In the genomic region with DNA sequence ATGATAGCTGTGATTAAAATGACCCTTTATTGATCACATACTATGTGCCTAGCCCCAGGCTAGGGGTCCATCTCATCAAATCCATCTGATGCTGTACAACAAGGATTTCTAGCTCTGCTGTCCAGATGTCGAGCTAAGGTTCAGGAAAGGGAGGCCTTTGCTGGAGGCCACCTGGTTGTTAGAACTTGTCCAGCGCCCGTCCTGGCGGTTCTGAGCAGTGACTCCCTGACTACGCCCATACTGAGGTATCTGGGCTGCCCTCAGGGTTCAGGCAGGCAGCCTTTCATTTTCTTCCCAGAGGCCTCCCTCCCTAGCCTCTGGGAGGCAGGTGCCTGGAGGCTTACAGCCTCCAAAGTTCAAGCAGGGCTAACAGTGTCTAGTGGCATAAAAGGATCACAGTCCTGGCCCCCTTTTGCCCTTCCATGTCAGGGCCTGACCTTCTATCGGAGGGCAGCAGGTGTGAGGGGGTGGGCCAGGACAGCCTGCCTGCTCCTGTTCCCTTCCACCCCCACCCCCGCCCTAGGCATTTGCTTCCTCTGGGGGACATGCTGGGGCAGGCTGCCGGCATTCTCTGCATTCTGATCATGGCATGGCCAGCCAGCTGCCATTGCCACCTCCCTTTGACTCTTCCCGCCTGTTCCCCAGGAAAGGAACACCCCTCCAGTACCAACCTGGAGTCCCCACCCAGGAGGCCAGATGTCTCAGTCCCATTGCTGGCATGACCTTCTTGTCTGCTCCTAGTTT, we compare ENCODE assay signal across 10 mouse cellular contexts. TPM values are rescaled to one million over a fixed set of nuclear protein-coding genes. Genes with fewer than 3 reads are reported as not detected.
A peak's percentile ranks its signal among the peaks of the same experiment; 100 is the strongest.
DNase-seq lines count a peak whose midpoint lies in the region; ATAC-seq and TF ChIP-seq lines count a peak whose summit lies in the region.
"Had no signal": no experiment of that assay in that cellular context is flagged by ENCODE, and none has a peak within 500 bp of the region (broad histone marks: within the 10 kb centered on the region; RNA-seq: fewer than 3 reads in every experiment).

No protein-coding gene starts in this region.

- WGBS in heart, embryonic 13.5 days, result 42% methylated on average over 9 of the region's 9 CpGs

- no peaks in the 10 kb centered on the region for H3K27me3 ChIP-seq in G1E (ENCODE audit: insufficient read depth, low read length)
- no peaks in the 10 kb centered on the region for H3K27me3 ChIP-seq in heart, embryonic 13.5 days (replicated peaks)

- no peak for ATAC-seq in G1E (ENCODE audit: extremely low read depth, insufficient number of reproducible peaks, low FRiP score, poor library complexity, severe bottlenecking)
- ATAC-seq in heart, embryonic 13.5 days (ENCODE audit: extremely low read depth, insufficient number of reproducible peaks, low FRiP score, low TSS enrichment), result no peak
- no peak for ATAC-seq in megakaryocyte-erythroid progenitor cell, adult 5-6 weeks (replicated peaks; ENCODE audit: low FRiP score, low TSS enrichment, poor library complexity, severe bottlenecking)
- ATAC-seq: CD4-positive, CD25-positive, alpha-beta regulatory T cell, adult 4 months had no signal

- no peak for TF ChIP-seq CTCF in gastrocnemius, adult 2 months (IDR thresholded peaks at IDR 0.05)
- TF ChIP-seq CTCF in G1E (IDR thresholded peaks at IDR 0.05; ENCODE audit: low read depth, low read length), result no peak

- peak overlapping the region; percentile 43 for H3K4me2 ChIP-seq in heart, embryonic 13.5 days

- DNase-seq in gastrocnemius, adult 2 months, result peak; percentile 33
- DNase-seq in gastrocnemius, adult 8-10 months (ENCODE audit: low spot score in 2 of 2), result no peak
- no peak for DNase-seq in G1E (ENCODE audit: low spot score)
- peak; percentile 28 for DNase-seq in mesoderm, embryonic 11.5 days (ENCODE audit: low read depth, low spot score)
- DNase-seq in MN1 (ENCODE audit: low spot score), result no peak
- no peak for DNase-seq in cerebellum, postnatal 36 days

- H3K36me3 ChIP-seq in G1E (replicated peaks), result peaks cover 68% of the 10 kb centered on the region
- H3K36me3 ChIP-seq in heart, embryonic 13.5 days, result peaks cover 42% of the 10 kb centered on the region

- no peaks in the 10 kb centered on the region for H3K9me3 ChIP-seq in G1E (replicated peaks)
- no peaks in the 10 kb centered on the region for H3K9me3 ChIP-seq in heart, embryonic 13.5 days

- H3K4me3 ChIP-seq in gastrocnemius, adult 2 months, result no peak overlapping the region
- peak overlapping the region; percentile 61; the same call in 1 of the 2 replicates for H3K4me3 ChIP-seq in G1E (ENCODE audit: low read depth, low read length)
- peak overlapping the region; percentile 0; the same call in 1 of the 2 replicates for H3K4me3 ChIP-seq in heart, embryonic 13.5 days

- peak overlapping the region; percentile 97 for H3K27ac ChIP-seq in gastrocnemius, adult 2 months
- H3K27ac ChIP-seq in heart, embryonic 13.5 days (replicated peaks), result peak overlapping the region; percentile 100

- H3K9ac ChIP-seq in heart, embryonic 13.5 days, result peak overlapping the region; percentile 91

- intact Hi-C loops in gastrocnemius, adult 2 months (cut with DNase I), result no loop called here

- H3K4me1 ChIP-seq in G1E (ENCODE audit: insufficient read depth, low read depth, low read length), result peaks cover 97% of the 10 kb centered on the region
- H3K4me1 ChIP-seq in heart, embryonic 13.5 days, result peaks cover 76% of the 10 kb centered on the region

RNA-seq across cellular contexts. Expression of a gene that starts 8.2 kb away (rescaled TPM):
- total RNA-seq in gastrocnemius, adult 2 months (2021), result 10 to 100 TPM; 37.0 to 40.4 TPM
- 10 to 100 TPM; 26.4 to 38.7 (median 30.1) TPM for total RNA-seq in gastrocnemius, adult 8-10 months (2022)
- total RNA-seq in G1E (2014; fragmentation: Nextera tagmentation), result 154 and 160 TPM in 2 replicates
- total RNA-seq in G1E (2017), result 32.2 and 36.6 TPM in 2 replicates
- polyA plus RNA-seq in G1E (2012), result 381 and 382 TPM in 2 replicates
- polyA plus RNA-seq in heart, embryonic 13.5 days (2015; fragmentation: Nextera tagmentation; extraction: Ambion mirVana), result 22.9 and 23.4 TPM in 2 replicates
- total RNA-seq in megakaryocyte-erythroid progenitor cell, adult 5-6 weeks (2014; fragmentation: Nextera tagmentation), result 125 and 134 TPM in 2 replicates
- total RNA-seq in megakaryocyte-erythroid progenitor cell, adult 5-6 weeks (2017), result 20.5 and 40.0 TPM in 2 replicates

RNA-seq across cellular contexts. Expression of a gene that starts 22.1 kb away (rescaled TPM):
- under 1 TPM; 0.38 to 0.86 TPM for total RNA-seq in gastrocnemius, adult 2 months (2021)
- total RNA-seq in gastrocnemius, adult 8-10 months (2022), result 1 to 10 TPM in 3 of 4 experiments, under 1 TPM in 1; 0.56 to 1.5 (median 1.1) TPM
- 39.0 and 41.3 TPM in 2 replicates for total RNA-seq in G1E (2014; fragmentation: Nextera tagmentation)
- 76.9 and 94.6 TPM in 2 replicates for total RNA-seq in G1E (2017)
- polyA plus RNA-seq in G1E (2012), result 69.0 and 79.2 TPM in 2 replicates
- polyA plus RNA-seq in heart, embryonic 13.5 days (2015; fragmentation: Nextera tagmentation; extraction: Ambion mirVana), result 145 and 154 TPM in 2 replicates
- 22.0 and 23.2 TPM in 2 replicates for total RNA-seq in megakaryocyte-erythroid progenitor cell, adult 5-6 weeks (2014; fragmentation: Nextera tagmentation)
- 12.8 and 26.3 TPM in 2 replicates for total RNA-seq in megakaryocyte-erythroid progenitor cell, adult 5-6 weeks (2017)

RNA-seq across cellular contexts. Expression of a gene that starts 25.2 kb away (rescaled TPM):
- 1 to 10 TPM; 5.4 to 7.4 TPM for total RNA-seq in gastrocnemius, adult 2 months (2021)
- 1 to 10 TPM; 4.2 to 5.8 (median 5.7) TPM for total RNA-seq in gastrocnemius, adult 8-10 months (2022)
- total RNA-seq in G1E (2014; fragmentation: Nextera tagmentation) (31.5 and 43.4 TPM in 2 replicates), G1E (2017) (6.9 TPM in 2 replicates)
- polyA plus RNA-seq in G1E (2012), result 97.7 and 117 TPM in 2 replicates
- 11.2 and 14.3 TPM in 2 replicates for polyA plus RNA-seq in heart, embryonic 13.5 days (2015; fragmentation: Nextera tagmentation; extraction: Ambion mirVana)
- total RNA-seq in megakaryocyte-erythroid progenitor cell, adult 5-6 weeks (2014; fragmentation: Nextera tagmentation), result 8.7 and 18.9 TPM in 2 replicates
- 6.2 and 8.6 TPM in 2 replicates for total RNA-seq in megakaryocyte-erythroid progenitor cell, adult 5-6 weeks (2017)

RNA-seq across cellular contexts. Expression of a gene that starts 25.5 kb away (rescaled TPM):
- not detected for total RNA-seq in gastrocnemius, adult 2 months (2021)
- total RNA-seq in gastrocnemius, adult 8-10 months (2022), result not detected
- total RNA-seq in G1E (2014; fragmentation: Nextera tagmentation) (not detected in 2 replicates), G1E (2017) (not detected in 2 replicates)
- 0.07 TPM in 1 of 2 replicates, not detected in the other for polyA plus RNA-seq in G1E (2012)
- 0.23 and 0.39 TPM in 2 replicates for polyA plus RNA-seq in heart, embryonic 13.5 days (2015; fragmentation: Nextera tagmentation; extraction: Ambion mirVana)
- not detected in 2 replicates for total RNA-seq in megakaryocyte-erythroid progenitor cell, adult 5-6 weeks (2014; fragmentation: Nextera tagmentation)
- not detected in 2 replicates for total RNA-seq in megakaryocyte-erythroid progenitor cell, adult 5-6 weeks (2017)
- total RNA-seq: layer of hippocampus, postnatal 25 days had no signal
- polyA plus RNA-seq: CD4-positive, CD25-positive, alpha-beta regulatory T cell, adult 4 months had no signal

RNA-seq across cellular contexts. Expression of a gene that starts 30.2 kb away (rescaled TPM):
- not detected for total RNA-seq in gastrocnemius, adult 2 months (2021)
- not detected for total RNA-seq in gastrocnemius, adult 8-10 months (2022)
- total RNA-seq in G1E (2014; fragmentation: Nextera tagmentation) (not detected in 2 replicates), G1E (2017) (not detected in 2 replicates)
- not detected in 2 replicates for polyA plus RNA-seq in G1E (2012)
- polyA plus RNA-seq in heart, embryonic 13.5 days (2015; fragmentation: Nextera tagmentation; extraction: Ambion mirVana), result 0.11 and 0.34 TPM in 2 replicates
- not detected in 2 replicates for total RNA-seq in megakaryocyte-erythroid progenitor cell, adult 5-6 weeks (2014; fragmentation: Nextera tagmentation)
- not detected in 2 replicates for total RNA-seq in megakaryocyte-erythroid progenitor cell, adult 5-6 weeks (2017)
- polyA plus RNA-seq: CD4-positive, CD25-positive, alpha-beta regulatory T cell, adult 4 months had no signal

Comparison
In these comparisons a context has a peak if more than half of its experiments do, and no peak if none do; other contexts are left out.
1. DNase-seq: peak in gastrocnemius, adult 2 months (single experiment) and mesoderm, embryonic 11.5 days (single experiment); none in gastrocnemius, adult 8-10 months (0 of 2), G1E (single experiment), MN1 (single experiment) and cerebellum, postnatal 36 days (0 of 2).
2. RNA of a gene that starts 22.1 kb away (total RNA-seq): 39.0 to 94.6 TPM in G1E and 12.8 to 26.3 TPM in megakaryocyte-erythroid progenitor cell, adult 5-6 weeks; 0.56 to 1.5 TPM in gastrocnemius, adult 8-10 months and 0.38 to 0.86 TPM in gastrocnemius, adult 2 months; every median in the first group is over 4 times any median in the second.